Mouse (Mus musculus) forebrain, postnatal 0 days (tissue): Measurements from ENCODE around the gene Adgrl3. TPM values are rescaled to one million over a fixed set of nuclear protein-coding genes. Genes with fewer than 3 reads are reported as not detected.

Source experiments
- ATAC-seq: fragments of 200-750 bp; cut with Nextera tagmentation; 2 replicates; pipeline ENCODE4 v1.8.0; 2017; ENCODE audit warnings: mild to moderate bottlenecking, moderate library complexity
- DNase-seq: peaks from one replicate; pipeline ENCODE4 v3.0.0-alpha.2; 2015
- H3K27ac ChIP-seq: fragments of 300-500 bp; sonication (generic); 2 replicates; pipeline ENCODE4 v1.5.1; 2014; ENCODE audit warnings: low read depth, mild to moderate bottlenecking, antibody characterized with exemption, low read length, moderate library complexity, mixed read lengths
- H3K27me3 ChIP-seq: fragments of 300-500 bp; sonication (generic); 2 replicates; pipeline ENCODE4 v1.6.1; 2014; ENCODE audit warnings: mild to moderate bottlenecking, low read length, mixed read lengths; ENCODE audit not compliant: insufficient read depth
- H3K36me3 ChIP-seq: fragments of 300-500 bp; sonication (generic); 2 replicates; pipeline ENCODE4 v1.6.1; 2014; ENCODE audit warnings: mild to moderate bottlenecking, moderate library complexity; ENCODE audit not compliant: insufficient read depth
- H3K4me1 ChIP-seq: fragments of 300-500 bp; sonication (generic); 2 replicates; pipeline ENCODE4 v1.6.1; 2014; ENCODE audit warnings: antibody characterized with exemption; ENCODE audit not compliant: insufficient read depth
- H3K4me2 ChIP-seq: fragments of 300-500 bp; sonication (generic); 2 replicates; pipeline ENCODE4 v1.6.1; 2014; ENCODE audit warnings: low read depth, mild to moderate bottlenecking, moderate library complexity
- H3K4me3 ChIP-seq: fragments of 300-500 bp; sonication (generic); 2 replicates; pipeline ENCODE4 v1.5.1; 2014; ENCODE audit warnings: low read depth, low read length, mixed read lengths
- H3K9ac ChIP-seq: fragments of 300-500 bp; sonication (generic); 2 replicates; pipeline ENCODE4 v1.6.1; 2014; ENCODE audit warnings: mild to moderate bottlenecking
- H3K9me3 ChIP-seq: fragments of 300-500 bp; sonication (generic); 2 replicates; pipeline ENCODE4 v1.6.1; 2016; ENCODE audit warnings: low read length
- CTCF ChIP-seq: sonication (generic); IDR thresholded peaks from 2 replicates; pipeline ENCODE4 v1.5.1; 2016; ENCODE audit warnings: antibody characterized with exemption, control low read depth, low read depth
- WGBS: fragments of 180-500 bp; shearing (Covaris S2); extraction: QIAGEN DNeasy Blood & Tissue Kit; methylation state at CpG from one replicate; pipeline ENCODE4 v1.1.7; 2014; 5-methylcytosine and 5-hydroxymethylcytosine counted together
- polyA plus RNA-seq: library from polyadenylated mRNA; unstranded; fragments of >200 nt; fragmentation: Nextera tagmentation; extraction: Ambion mirVana; gene quantifications from 2 replicates; pipeline ENCODE4 v1.2.1, GENCODE M21; 2015
- total RNA-seq: library from RNA; depleted of rRNA; stranded (reverse); fragments of >200 nt; gene quantifications from 2 replicates; pipeline ENCODE4 v1.2.3, GENCODE M21; 2014

The Adgrl3 gene
- total and polyA plus RNA-seq, 2 experiments from 2014 or later = 39.2 to 174 TPM

DNA sequence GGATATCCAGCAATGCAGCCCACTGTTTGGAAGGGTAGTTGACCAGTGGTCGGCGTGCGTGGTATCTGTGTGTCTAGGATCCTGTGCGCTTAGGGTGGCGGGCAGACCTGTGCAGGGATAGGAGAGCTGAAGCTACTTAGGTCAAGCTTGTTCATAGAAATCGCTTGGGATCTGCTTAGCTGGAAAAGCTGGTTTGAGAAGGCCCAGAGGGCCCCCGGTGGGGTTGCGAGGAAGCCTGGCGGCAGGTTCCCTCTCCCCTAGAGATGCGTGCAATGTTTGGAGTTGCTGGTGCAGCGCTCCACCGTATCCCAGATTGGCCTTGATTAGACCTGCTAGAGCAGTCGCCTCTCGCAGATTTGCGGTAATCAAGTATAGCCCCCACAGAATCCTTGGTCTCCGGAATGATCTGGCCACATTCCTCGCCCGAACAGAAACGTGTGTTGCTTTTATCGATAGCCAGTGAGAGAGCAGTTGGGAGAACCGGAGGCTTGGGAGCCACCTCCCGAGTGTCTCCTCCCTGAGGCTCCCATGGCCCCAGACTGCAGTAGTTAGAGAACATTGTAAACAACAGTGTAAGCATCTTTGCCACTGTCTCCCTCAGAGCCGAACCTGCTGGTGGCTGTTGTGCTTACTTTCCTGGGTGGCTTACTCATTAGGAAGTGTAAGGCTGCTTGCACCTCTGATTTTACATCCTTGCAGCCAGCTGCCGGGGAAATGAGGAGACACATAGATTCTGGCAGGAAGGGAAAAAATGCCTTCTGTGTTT is 2.6 kb downstream of the Adgrl3 start:
- 1% methylated on average over 24 of the region's 24 CpGs for WGBS
- peak overlapping the region; percentile 66 for H3K4me2 ChIP-seq
- peak overlapping the region; percentile 96 for H3K9ac ChIP-seq
- no peaks in the 10 kb centered on the region for H3K36me3 ChIP-seq
- H3K9me3 ChIP-seq = no peaks in the 10 kb centered on the region
- H3K27me3 ChIP-seq = no peaks in the 10 kb centered on the region
- peak overlapping the region; percentile 98 for H3K27ac ChIP-seq
- H3K4me1 ChIP-seq = peaks cover 15% of the 10 kb centered on the region
- peak overlapping the region; percentile 89 for H3K4me3 ChIP-seq
- TF ChIP-seq CTCF = no peak
- DNase-seq (peak; percentile 73), ATAC-seq (0 out of 2 replicates have a peak, but pooled peaks have one; percentile 7)

DNA sequence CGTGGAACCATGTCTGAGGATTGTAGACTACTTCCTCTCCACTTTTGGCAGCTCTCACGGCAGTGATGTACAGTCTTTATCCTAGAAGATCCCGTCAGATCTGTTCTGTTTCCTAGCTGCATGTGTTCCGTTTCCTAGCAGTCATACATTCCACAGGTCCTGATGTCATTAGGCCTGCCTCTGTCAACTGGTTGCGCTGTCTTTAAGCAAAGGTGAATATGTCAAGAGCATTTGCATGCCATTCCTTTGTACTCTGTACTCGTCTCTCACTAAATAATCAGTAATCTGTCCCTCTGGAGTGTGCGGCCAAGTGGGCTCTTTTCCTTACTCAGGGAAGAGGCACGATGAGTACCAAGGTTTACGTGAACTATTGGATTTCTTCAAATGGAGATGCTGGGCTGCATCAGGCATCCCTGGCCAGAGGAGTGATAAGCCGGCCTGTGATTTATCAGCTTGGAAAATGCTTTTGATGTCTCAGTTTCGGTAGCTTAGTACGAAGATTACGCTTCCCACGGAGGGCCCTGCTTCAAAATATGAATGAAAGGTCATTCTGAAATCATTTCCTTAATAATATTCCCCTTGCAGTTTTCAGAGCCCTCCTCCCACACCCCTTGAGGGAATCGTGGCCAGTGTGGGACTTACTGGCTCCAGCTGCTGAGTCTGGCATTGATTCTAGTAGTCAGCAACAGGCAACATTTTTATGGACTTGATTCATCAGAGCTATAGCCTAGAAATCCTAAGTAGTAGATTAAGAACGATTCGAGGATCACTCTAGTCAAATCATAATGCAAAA is 4.2 kb downstream of the Adgrl3 start:
- H3K9ac ChIP-seq = peak overlapping the region; percentile 18; the same call in 1 of the 2 replicates
- H3K4me1 ChIP-seq = peaks cover 15% of the 10 kb centered on the region
- WGBS = 52% methylated on average over 17 of the region's 17 CpGs
- no peaks in the 10 kb centered on the region for H3K27me3 ChIP-seq
- H3K27ac ChIP-seq = no peak overlapping the region
- no peak for TF ChIP-seq CTCF
- DNase-seq (peak; percentile 24), ATAC-seq (no peak)
- H3K4me3 ChIP-seq = peak overlapping the region; percentile 89
- H3K36me3 ChIP-seq = no peaks in the 10 kb centered on the region
- no peaks in the 10 kb centered on the region for H3K9me3 ChIP-seq
- peak overlapping the region; percentile 66 for H3K4me2 ChIP-seq

DNA sequence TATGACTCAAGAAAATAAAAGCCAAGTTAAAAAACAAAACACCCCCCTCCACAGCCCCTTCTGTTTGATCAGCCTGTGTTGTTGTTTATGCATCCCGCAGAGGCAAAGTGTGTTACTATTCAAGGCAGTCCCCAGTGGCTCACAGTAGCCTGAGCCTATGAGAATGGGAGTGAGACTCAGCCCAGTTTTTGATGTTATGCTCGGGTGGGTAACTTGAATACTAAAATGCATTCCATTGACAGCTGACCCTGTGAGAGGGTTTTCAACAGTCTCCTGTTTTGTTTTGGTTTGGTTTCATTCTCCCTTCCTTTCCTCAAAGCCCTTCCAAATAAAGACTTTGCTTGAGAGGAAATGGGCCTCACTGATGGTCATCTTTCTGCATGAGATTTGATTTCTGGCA is 8.9 kb downstream of the Adgrl3 start:
- peak; percentile 90 for ATAC-seq
- Histone ChIP-seq H3K36me3 (no peaks in the 10 kb centered on the region), H3K4me3 (no peak overlapping the region), H3K4me1 (peaks cover 12% of the 10 kb centered on the region), H3K27me3 (no peaks in the 10 kb centered on the region), H3K9ac (no peak overlapping the region), H3K9me3 (no peaks in the 10 kb centered on the region), H3K27ac (no peak overlapping the region), H3K4me2 (no peak overlapping the region)
- DNase-seq = peak; percentile 48
- no peak for TF ChIP-seq CTCF
- 0% methylated on average over 2 of the region's 2 CpGs for WGBS

DNA sequence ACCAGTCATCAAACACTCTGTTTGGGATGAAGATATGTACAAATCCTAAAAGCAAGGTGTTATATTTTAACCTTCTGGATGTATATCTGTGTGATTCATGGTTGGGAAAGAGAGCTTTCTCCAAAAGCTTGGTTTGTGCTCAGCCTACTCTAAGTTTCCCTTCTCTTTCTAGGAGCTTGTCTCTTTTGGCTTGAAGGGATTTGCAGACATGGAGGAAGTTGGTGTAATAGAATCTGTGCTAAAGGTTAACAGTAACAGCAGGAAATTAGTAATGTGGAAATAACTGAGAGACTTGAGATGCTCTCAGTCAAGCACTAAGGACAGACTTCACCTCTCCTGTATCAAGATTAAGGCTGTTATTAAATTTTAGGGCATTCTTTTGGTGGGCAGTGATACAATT is 17.2 kb downstream of the Adgrl3 start:
- Histone ChIP-seq H3K27ac (no peak overlapping the region), H3K4me3 (no peak overlapping the region), H3K4me2 (no peak overlapping the region), H3K27me3 (no peaks in the 10 kb centered on the region), H3K4me1 (no peaks in the 10 kb centered on the region), H3K9ac (no peak overlapping the region), H3K9me3 (no peaks in the 10 kb centered on the region), H3K36me3 (no peaks in the 10 kb centered on the region)
- no peak for TF ChIP-seq CTCF
- ATAC-seq = no peak
- DNase-seq = no peak

DNA sequence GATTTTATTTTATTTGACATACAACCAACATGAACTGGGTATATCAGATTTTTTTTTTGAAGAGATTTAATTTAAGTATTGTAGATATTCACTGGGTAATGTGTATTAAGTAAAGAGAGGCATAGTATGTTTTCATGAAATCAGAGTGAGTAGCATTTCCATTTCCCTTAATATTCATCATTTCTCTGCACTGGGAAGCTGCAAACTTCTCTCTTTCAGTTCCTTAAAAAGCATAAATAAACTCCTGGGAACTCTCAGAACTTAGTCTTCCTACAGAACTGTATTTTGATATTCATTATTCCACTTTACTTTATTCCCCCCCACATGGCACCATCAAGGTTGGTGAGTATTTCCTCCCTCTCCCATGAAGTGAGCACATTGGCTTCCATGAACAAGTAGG is 23.9 kb downstream of the Adgrl3 start:
- no peak overlapping the region for H3K4me2 ChIP-seq
- no peak overlapping the region for H3K9ac ChIP-seq
- H3K27me3 ChIP-seq = no peaks in the 10 kb centered on the region
- ATAC-seq = no peak
- H3K27ac ChIP-seq = no peak overlapping the region
- no peaks in the 10 kb centered on the region for H3K36me3 ChIP-seq
- TF ChIP-seq CTCF = no peak
- no peaks in the 10 kb centered on the region for H3K4me1 ChIP-seq
- H3K4me3 ChIP-seq = no peak overlapping the region
- DNase-seq = no peak
- H3K9me3 ChIP-seq = no peaks in the 10 kb centered on the region

DNA sequence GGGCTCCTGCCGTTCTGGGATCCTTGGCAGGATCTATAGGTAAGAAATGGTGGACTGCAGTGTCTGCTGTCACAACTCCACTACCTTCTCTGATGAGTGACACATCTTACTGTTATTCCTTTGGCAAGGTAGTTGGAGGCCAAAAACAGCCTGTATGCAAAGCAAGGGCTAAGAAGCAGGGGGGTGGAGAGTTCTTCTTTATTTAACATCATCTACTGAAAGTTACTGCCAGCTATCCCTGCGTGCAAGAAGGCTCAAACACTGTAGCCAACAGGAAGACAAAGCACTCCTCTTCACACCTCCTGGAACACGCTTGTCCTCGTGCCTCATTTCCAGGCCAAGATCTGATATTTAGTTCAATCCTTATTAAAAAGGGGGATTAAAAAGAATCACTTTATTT is 26.2 kb downstream of the Adgrl3 start:
- Histone ChIP-seq H3K27ac (no peak overlapping the region), H3K36me3 (no peaks in the 10 kb centered on the region), H3K9ac (no peak overlapping the region), H3K9me3 (no peaks in the 10 kb centered on the region), H3K4me3 (no peak overlapping the region), H3K27me3 (no peaks in the 10 kb centered on the region), H3K4me1 (no peaks in the 10 kb centered on the region), H3K4me2 (no peak overlapping the region)
- 74% methylated on average over 4 of the region's 4 CpGs for WGBS
- ATAC-seq (no peak), DNase-seq (no peak)
- no peak for TF ChIP-seq CTCF

DNA sequence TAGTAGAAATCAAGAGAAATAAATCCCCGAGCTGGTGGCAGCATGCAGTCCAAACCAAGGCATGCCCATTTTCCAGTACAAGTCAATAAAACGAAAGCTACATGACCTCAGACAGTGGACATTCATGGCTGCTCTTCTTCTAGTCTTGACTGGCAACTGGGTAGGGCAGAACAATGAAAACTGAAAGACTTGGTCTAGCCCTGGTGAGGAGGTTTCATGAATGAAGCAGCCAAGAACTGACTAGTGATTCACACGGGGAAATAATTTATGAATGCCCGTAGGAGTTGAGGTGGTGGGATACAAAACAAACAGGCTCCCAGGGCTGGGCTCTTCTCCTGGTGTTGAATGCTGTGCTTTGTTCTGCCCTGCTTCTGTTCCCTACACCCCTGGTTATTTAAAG is 34.7 kb downstream of the Adgrl3 start:
- H3K9ac ChIP-seq = no peak overlapping the region
- H3K27ac ChIP-seq = no peak overlapping the region
- TF ChIP-seq CTCF = no peak
- 0 out of 2 replicates have a peak, but pooled peaks cover 4% of the 10 kb centered on the region for H3K4me1 ChIP-seq
- H3K9me3 ChIP-seq = no peaks in the 10 kb centered on the region
- DNase-seq (no peak), ATAC-seq (no peak)
- no peaks in the 10 kb centered on the region for H3K27me3 ChIP-seq
- no peaks in the 10 kb centered on the region for H3K36me3 ChIP-seq
- 46% methylated on average over 4 of the region's 4 CpGs for WGBS
- no peak overlapping the region for H3K4me3 ChIP-seq
- no peak overlapping the region for H3K4me2 ChIP-seq
